Mouse (Mus musculus): ENCODE measurements around the gene Bco2.

Gene Bco2

DNA sequence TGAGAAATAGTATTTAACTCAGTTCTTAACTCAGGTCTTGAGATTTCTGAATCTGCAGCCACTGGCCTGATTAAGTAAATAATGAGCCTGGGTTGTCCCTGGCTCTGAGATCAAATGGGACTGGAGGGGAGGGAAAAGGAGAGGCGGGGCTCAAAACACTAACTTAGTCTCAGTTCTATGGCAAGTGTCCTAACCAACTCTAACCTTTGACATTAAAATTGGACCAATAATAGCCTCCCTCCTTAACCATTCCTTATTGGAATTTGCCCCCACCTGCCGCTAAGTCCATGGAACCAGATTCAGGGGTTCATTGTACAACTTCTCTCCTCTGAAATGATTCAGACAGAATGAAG lies at the start of gene Bco2:
Gene Bco2, minus strand, starts transcription at position 88 of the 353 bp plus-strand sequence.
- no peak for DNase-seq (ENCODE audit: low spot score)

DNA sequence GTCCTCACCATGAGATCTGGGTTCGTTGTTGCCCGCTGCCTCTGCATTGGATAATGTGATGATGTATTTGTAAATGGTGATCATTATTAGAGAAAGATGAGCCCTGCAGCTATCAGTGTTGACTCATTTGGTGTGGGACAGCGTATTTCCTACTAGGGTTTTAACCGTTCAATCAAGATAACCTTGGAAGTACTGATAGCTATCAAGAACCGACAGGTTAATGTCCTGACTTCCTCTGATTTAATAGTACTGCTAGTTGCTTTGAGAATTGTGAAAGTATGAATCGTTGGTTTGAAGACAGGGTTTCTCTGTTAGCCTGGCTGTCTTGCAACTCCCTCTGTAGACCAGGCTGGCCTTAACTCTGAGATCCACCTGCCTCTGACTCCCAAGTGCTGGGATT lies 49.4 kb upstream of the Bco2 start:
- no peak for DNase-seq (ENCODE audit: low spot score)

DNA sequence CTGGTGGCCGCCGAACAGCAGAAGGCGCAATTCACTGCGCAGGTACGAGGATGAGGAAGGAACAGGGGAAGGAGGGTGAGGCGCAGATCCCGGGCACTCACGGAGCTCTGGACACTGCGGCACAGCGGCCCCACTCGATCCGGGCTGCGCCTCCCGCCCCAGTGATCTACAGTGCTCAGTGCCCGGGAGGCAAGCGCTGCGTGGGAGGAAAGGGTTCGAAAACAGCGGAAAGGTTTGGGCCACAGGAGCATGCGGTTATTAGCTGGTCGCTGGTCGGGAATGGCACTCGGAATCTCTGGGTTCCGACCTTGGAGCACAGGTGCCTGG lies 49.0 kb upstream of the Bco2 start:
- no peak for DNase-seq (ENCODE audit: low spot score)

DNA sequence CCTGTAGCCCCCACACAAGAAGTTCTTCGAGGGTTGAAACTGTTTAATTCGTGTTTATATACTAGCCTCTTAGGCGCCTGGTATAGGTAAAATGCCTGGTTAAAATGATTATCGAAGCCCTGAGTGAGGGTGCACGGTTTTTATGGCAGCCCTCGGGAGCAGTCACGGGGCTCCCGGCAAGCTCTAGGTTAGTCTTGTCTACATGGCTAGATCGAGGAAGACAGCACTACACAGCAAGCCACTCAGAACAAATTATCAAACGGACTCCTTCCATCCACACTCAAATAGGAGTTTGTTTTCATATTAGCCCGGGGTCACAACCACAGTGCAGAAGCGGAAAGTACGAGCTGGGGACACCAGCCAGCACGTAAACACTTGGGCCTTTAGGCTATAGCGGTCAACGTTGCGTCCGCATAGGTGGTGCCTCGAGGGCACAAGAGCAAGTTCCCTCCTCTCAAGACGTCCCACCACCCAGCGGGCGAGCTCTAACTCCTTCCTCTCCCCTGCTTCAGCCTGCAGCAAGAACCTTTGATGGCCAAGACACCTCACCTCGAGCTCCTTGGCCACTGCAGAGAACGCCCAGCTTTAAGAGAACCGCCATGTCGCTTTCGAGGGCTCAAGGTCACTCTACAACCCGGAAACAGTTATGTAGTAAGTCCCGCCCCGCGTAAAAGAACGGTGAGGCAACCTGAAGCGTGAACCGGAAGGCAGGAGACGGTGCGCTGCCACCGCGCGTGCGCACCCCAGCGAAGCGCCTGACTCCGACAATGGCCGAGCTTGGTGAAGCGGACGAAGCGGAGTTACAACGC lies 48.4 kb upstream of the Bco2 start, which contains the start of the genes Sdhd and Timm8b:
Gene Sdhd, minus strand, starts transcription at position 624 of the 809 bp plus-strand sequence.
Gene Timm8b, plus strand, starts transcription at position 722 of the 809 bp plus-strand sequence.
- peak; percentile 90 for DNase-seq (ENCODE audit: low spot score)

DNA sequence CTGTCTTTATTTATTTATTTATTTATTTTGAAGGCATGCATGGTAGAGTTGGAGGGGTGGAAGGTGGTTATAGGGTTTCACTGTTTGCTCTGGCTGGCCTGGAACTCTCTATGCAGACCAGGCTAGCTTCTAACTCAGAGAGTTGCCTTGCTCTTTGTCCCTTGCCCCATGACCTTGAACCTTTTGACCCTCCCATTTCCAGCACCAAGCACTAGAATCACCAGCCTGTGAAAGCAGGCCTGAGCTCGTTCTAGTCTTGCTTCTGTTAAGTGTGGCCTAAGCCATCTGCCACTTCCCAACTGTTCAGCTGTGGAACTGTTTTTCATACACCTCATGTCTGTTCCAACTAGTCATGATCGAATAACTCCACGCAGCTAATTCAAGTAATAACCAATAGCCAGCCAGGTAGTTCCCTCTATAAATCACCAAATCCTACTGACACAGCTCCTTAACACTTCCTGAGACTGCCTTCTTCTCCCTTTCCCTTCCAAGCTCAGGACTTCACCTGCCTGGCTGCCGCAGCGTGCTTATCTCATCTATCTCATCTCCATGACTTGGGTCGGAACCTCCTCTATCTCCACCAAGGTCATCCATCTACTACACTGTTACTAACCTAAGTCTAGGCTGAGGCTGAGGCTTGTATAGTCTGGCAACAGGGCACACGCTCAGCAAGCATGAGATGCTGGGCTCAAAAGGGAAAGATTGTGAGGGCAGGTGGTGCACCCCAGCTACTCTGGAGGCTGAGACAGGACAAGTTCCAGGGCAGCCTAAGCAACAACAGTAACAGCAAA lies 47.3 kb upstream of the Bco2 start:
- no peak for DNase-seq (ENCODE audit: low spot score)

- no peak for DNase-seq (ENCODE audit: low spot score)
These were observed 46.6 kb upstream of the Bco2 start for GRCm38 (mm10) chr9:50601536-50601935.

- DNase-seq (ENCODE audit: low spot score): no peak
These were observed 42.0 kb upstream of the Bco2 start for GRCm38 (mm10) chr9:50596973-50597372.

- DNase-seq (ENCODE audit: low spot score): no peak
These were observed 39.9 kb upstream of the Bco2 start for GRCm38 (mm10) chr9:50594794-50595417.

DNA sequence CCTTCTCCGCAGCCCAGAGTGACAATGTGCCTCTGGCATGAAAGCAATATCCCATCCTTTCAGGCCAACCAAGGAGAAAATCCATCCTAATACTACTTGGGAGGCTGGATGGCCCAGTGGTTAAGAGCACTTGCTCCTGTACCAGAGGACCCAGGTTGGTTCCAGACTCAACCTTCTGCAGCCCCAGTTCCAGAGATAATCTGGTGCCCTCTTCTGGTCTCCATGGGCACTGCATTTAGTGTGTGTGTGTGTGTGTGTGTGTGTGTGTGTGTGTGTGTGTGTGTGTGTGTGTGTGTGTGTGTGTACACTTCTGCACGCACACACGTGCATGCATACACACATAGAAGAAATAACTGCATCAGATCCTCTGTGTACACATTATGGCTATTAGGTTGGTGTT lies 38.6 kb upstream of the Bco2 start:
- DNase-seq (ENCODE audit: low spot score): peak; percentile 22

- DNase-seq (ENCODE audit: low spot score): no peak
These were observed 38.0 kb upstream of the Bco2 start for GRCm38 (mm10) chr9:50592955-50593354.

DNA sequence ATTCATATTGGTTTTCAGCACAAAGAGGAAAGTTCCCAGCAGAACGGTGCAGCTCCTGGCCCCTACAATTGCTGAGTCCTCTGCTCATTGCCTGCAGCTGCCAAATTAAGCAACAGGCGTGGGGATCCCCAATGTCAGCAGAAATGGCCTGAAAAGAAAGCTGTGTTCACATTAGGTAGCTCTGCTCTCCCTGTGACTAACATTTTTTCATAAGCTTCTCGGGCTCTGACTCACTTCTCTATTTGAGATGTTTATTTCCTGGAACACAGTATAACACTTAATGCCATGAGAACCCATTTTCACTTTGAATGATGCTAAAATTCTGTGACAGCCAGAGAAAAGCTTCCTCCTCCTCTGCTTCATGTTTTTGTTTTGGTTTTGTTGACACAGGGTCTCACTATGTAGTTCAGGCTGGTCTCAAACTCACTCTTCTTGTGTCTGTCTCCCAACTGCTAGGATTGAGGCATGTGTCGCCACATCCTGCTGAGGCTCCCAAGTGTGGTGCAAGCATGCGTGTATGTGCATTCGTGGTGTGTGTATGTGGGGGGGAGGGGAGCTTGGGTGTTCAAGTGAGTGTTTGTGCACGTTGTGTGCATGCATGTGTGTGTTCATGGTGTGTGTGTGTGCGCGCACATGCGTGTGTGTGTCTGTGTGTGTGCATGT lies 36.0 kb upstream of the Bco2 start:
- DNase-seq (ENCODE audit: low spot score): no peak

- no peak for DNase-seq (ENCODE audit: low spot score)
These were observed 32.0 kb upstream of the Bco2 start for GRCm38 (mm10) chr9:50586955-50587354.

- no peak for DNase-seq (ENCODE audit: low spot score)
These were observed 30.3 kb upstream of the Bco2 start for GRCm38 (mm10) chr9:50585145-50585818.

DNA sequence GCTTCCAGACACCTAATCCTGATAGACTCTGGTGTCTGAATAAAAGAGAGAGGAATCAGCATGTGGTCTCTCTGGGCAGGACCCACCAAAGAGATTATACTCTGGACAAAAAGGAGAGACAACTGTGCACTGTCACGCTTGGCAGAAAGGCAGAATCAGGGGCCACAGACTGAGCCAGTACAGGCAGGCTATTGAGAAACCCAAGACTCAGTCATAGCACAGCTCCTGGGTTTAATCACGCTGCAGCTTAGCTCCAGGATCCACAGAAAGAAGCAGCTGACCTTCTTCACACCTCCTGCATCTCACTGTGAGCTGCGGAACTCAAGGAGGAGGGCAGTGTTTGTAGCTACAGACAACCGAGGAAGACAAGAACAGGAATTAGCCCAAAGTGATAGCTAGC lies 25.4 kb upstream of the Bco2 start:
- DNase-seq (ENCODE audit: low spot score): no peak

DNA sequence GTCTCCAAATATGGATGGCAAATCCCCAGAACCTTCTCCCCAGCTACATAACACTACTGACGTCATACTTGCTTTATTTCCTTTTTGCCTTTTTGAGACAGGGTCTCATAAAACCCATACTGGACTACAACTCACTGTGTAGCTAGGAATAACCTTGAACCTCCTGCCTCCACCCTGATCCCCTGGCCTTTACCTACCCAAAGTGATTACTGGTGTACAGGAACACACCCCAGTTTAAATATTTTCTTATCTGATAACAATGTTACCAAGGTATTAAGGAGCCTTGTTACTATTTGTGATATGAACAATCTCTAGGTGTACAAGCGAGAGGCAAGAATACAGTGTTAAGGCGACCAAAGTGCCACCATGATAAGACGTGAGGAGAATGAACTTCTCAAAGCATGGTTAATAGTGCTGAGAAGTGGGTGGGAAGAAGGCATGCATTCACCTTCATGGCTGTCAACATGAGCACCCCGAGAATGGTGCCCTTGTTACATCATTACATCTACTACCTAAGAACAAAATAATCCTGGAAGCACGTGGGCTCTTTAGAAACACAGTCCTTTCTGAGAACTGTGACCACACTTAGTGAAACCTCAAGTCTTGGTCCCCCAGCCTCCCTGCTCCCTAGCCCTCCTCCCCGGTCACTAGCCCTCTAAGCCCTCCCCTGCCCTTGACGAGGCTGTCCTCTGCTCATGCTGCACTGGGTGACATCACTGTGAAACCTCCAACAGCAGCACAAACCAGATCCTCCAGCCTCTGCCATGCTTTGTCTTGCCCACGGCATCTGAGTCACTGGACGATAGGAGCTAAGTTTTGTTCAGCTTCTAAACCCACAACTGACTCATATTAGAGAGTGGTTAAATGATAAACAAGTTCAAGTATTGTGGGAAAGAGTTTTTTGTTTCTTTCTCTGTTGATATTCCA lies 14.9 kb upstream of the Bco2 start:
- DNase-seq (ENCODE audit: low spot score): no peak

- DNase-seq (ENCODE audit: low spot score): no peak
These were observed 12.9 kb upstream of the Bco2 start for GRCm38 (mm10) chr9:50567881-50568280.

DNA sequence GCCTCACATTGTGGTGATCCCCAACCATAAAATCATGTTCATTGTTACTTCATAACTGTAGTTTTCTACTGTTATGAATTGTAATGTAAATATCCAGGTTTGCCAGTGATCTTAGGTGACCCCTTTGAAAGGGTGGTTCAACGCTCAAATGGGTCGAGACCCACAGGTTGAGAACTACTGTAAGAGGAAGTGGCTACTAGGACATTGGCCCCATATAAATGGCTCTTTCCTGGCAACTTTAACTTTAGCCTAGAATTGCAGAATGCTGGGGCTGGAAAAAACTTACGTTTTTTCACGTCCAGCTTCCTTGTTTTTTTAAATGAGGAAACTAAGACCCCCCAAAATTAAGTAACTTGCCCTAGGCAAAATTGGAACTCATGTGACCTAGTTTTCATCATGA lies 12.4 kb upstream of the Bco2 start:
- DNase-seq (ENCODE audit: low spot score): no peak

DNA sequence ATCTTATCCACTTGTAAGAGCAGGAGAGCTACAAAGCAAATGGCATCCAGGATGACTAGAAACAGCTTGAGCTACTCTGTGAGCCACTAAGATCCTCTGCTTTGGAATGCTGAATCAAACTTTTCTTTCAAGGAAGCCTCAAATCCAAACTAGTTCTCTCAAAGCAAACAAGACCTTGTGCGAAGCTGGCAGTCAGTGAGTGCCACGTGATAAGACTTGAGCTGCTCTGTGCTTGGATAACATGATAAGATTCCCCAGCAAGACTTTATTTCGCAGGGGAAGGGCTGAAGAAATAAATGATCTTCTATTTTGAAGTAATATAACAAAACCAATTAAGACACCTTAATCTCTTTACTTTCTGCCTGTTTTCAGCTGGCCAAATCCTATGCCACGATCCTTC lies 11.0 kb upstream of the Bco2 start:
- DNase-seq (ENCODE audit: low spot score): no peak

- peak; percentile 52 for DNase-seq (ENCODE audit: low spot score)
These were observed 10.2 kb upstream of the Bco2 start for GRCm38 (mm10) chr9:50565173-50565572.

DNA sequence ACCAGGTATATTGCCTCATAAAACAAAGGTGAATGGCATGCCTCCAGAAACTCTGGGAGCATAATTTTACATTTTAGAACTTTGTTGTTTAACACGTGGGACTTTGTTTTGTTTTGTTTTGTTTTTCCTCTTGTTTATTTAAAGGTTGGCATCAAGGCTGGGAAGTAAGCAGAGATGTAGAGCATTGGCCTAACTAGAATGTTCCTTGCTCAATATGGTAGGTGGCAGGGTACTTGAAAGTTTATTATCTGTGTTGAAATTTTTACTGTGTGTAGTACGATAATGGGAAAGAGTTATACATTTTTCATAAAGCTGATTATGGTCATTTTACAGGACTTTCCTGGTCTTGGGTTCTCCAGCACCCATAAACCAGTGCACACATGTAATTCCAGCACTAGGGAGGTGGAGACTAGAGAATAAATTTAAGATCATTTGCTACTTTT lies 7.0 kb upstream of the Bco2 start:
- DNase-seq (ENCODE audit: low spot score): no peak

All from ovary, postnatal 36 days (tissue).